8 mouse cellular contexts compared by ENCODE assay signal in the genomic region with DNA sequence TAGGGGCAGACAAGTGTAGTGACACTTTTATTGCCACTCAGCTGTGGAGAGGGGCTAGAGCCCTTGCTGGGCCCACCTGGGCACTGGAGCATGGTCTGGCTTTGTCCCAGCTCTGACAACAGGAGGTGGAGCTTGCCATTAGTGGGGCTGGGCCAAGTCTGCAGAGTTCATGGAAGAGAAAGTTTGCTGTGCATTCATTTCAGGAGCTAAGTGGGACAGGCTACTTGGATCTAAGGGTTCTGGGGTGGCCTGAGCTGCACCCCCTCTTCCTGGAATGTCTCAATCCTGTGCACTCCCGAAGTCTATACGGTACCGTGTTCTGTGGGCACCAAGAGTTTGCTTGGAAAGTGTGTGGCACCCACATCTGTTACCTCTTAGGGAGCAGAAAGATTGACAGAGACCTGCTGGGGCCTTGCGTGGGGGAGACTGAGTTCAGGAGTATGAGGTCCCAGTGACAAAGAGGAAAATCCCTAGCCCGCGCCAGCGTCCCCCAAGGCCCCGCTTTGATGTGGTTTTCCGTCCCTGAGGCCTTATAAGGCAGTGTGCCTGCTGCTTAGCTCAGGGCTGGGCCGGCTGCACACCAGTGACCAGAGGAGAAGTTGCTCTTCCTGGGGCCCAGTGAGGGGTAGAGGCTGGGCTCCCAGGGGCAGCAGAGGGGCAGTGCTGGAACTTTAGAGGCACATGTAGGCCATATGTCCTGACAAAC. TPM values are rescaled to one million over a fixed set of nuclear protein-coding genes. Genes with fewer than 3 reads are reported as not detected.
DNase-seq lines count a peak whose midpoint lies in the region; ATAC-seq lines count a peak whose summit lies in the region.

No protein-coding gene starts in this region.

- H3K9ac ChIP-seq in embryonic facial prominence, embryonic 13.5 days, result peak overlapping the region; percentile 47; the same call in 1 of the 2 replicates
- no peak overlapping the region for H3K9ac ChIP-seq in midbrain, embryonic 16.5 days (ENCODE audit: low read depth, low read length)

- no peaks in the 10 kb centered on the region for H3K9me3 ChIP-seq in embryonic facial prominence, embryonic 13.5 days
- no peaks in the 10 kb centered on the region for H3K9me3 ChIP-seq in midbrain, embryonic 16.5 days (replicated peaks; ENCODE audit: control insufficient read depth, low read length, poor library complexity, severe bottlenecking)

- peak; percentile 73 for DNase-seq in kidney, postnatal 10 days
- no peak for DNase-seq in kidney, postnatal 25 days
- DNase-seq in adrenal gland, adult 2 months, result peak; percentile 89
- peak; percentile 63 to 79 for DNase-seq in lung, postnatal 4 days
- no peak for DNase-seq in layer of hippocampus, adult 9-10 months (ENCODE audit: low spot score)
- DNase-seq in urinary bladder, adult 2 months (ENCODE audit: low spot score), result no peak

- no peak overlapping the region for H3K4me3 ChIP-seq in embryonic facial prominence, embryonic 13.5 days
- H3K4me3 ChIP-seq in midbrain, embryonic 16.5 days (ENCODE audit: low read depth, low read length), result no peak overlapping the region

- peak overlapping the region; percentile 34 for H3K4me2 ChIP-seq in embryonic facial prominence, embryonic 13.5 days
- no peak overlapping the region for H3K4me2 ChIP-seq in midbrain, embryonic 16.5 days (ENCODE audit: low read length)

- 13% methylated on average over 10 of the region's 10 CpGs for WGBS in embryonic facial prominence, embryonic 13.5 days
- 33% methylated on average over 10 of the region's 10 CpGs for WGBS in midbrain, embryonic 16.5 days

- no peaks in the 10 kb centered on the region for H3K27me3 ChIP-seq in embryonic facial prominence, embryonic 13.5 days
- no peaks in the 10 kb centered on the region for H3K27me3 ChIP-seq in midbrain, embryonic 16.5 days (ENCODE audit: control insufficient read depth, insufficient read depth, low read depth, low read length)

- peaks cover 27% of the 10 kb centered on the region for H3K36me3 ChIP-seq in embryonic facial prominence, embryonic 13.5 days
- no peaks in the 10 kb centered on the region for H3K36me3 ChIP-seq in midbrain, embryonic 16.5 days (ENCODE audit: control insufficient read depth, insufficient read depth, low read length)

- peak overlapping the region; percentile 86 for H3K27ac ChIP-seq in embryonic facial prominence, embryonic 13.5 days
- no peak overlapping the region for H3K27ac ChIP-seq in midbrain, embryonic 16.5 days (ENCODE audit: low read length)

- H3K4me1 ChIP-seq in embryonic facial prominence, embryonic 13.5 days, result peaks cover 93% of the 10 kb centered on the region
- H3K4me1 ChIP-seq in midbrain, embryonic 16.5 days (ENCODE audit: control insufficient read depth, insufficient read depth, low read length), result peaks cover 18% of the 10 kb centered on the region

- ATAC-seq in embryonic facial prominence, embryonic 13.5 days (ENCODE audit: insufficient number of reproducible peaks, insufficient read depth, low FRiP score, low TSS enrichment, low read depth), result peak; percentile 45; the same call in 1 of the 2 replicates
- ATAC-seq in midbrain, embryonic 16.5 days, result no peak

RNA-seq across cellular contexts. Expression of gene Nkd1, which starts 49.3 kb away (rescaled TPM):
- total RNA-seq in adrenal gland, adult 2 months (2021), result 10 to 100 TPM; 43.5 to 53.9 TPM
- 56.8 and 62.0 TPM in 2 replicates for polyA plus RNA-seq in adrenal gland, adult 2 months (2012; rRNA removed)
- polyA plus RNA-seq in embryonic facial prominence, embryonic 13.5 days (2015; fragmentation: Nextera tagmentation; extraction: Ambion mirVana), result 101 and 122 TPM in 2 replicates
- 65.2 and 90.3 TPM in 2 replicates for polyA plus RNA-seq in urinary bladder, adult 2 months (2012; rRNA removed)
- polyA plus RNA-seq in midbrain, embryonic 16.5 days (2015; fragmentation: Nextera tagmentation; extraction: Ambion mirVana), result 53.9 and 66.7 TPM in 2 replicates

Comparison
In these comparisons a context has a peak if more than half of its experiments do, and no peak if none do; other contexts are left out.
1. DNase-seq: peak in kidney, postnatal 10 days (single experiment), adrenal gland, adult 2 months (single experiment) and lung, postnatal 4 days (2 of 2); none in kidney, postnatal 25 days (0 of 2), layer of hippocampus, adult 9-10 months (single experiment) and urinary bladder, adult 2 months (single experiment).